Mouse (Mus musculus): ENCODE data around the gene Aloxe3.

GRCm38 (mm10) chr11:69117737-69118695, 7.7 kb upstream of the Aloxe3 start:
- TF ChIP-seq CTCF (conservative IDR thresholded peaks at IDR 0.05; ENCODE audit: low read length) (no peak), NANOG (IDR thresholded peaks at IDR 0.05; ENCODE audit: borderline replicate concordance, low read length) (no peak)
